Mouse (Mus musculus) ES-E14 (cell line): ENCODE data around the gene Zc3h13.

Experiments
- MAFK ChIP-seq: IDR thresholded peaks from 2 replicates; pipeline ENCODE4 v1.6.1; 2014; ENCODE audit warnings: mild to moderate bottlenecking, low read depth, low read length, inconsistent platforms; ENCODE audit not compliant: insufficient read depth
- ZC3H11A ChIP-seq: IDR thresholded peaks from 2 replicates; pipeline ENCODE4 v1.6.1; 2012; ENCODE audit warnings: low read depth, mild to moderate bottlenecking, inconsistent platforms, low read length, borderline replicate concordance

DNA sequence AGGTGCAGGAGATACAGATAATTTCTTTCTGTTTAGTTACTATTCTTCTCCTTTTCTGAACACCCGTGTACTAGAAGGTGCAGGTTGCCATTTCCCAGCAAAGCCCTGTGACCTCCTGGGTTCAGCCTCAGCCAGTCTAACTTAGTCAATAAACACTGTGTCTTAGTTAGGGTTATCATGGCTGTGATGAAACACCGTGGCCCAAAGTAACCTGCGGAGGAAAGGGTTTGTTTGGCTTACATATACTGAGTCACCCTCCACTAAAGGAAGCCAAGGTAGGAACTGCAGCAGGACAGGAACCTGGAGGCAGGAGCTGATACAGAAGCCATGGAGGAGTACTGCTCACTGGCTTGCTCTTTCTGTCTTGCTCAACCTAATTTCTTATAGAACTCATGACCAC is 33.7 kb upstream of the Zc3h13 start:
- no peak for TF ChIP-seq MAFK
- TF ChIP-seq ZC3H11A, result no peak
